Comparison of ENCODE assay signal across 21 mouse cellular contexts in genomic region chr10:86052818-86053522, GRCm38 (mm10). TPM values are rescaled to one million over a fixed set of nuclear protein-coding genes. Genes with fewer than 3 reads are reported as not detected.
DNase-seq lines count a peak whose midpoint lies in the region; ATAC-seq and TF ChIP-seq lines count a peak whose summit lies in the region.
"Had no signal": no experiment of that assay in that cellular context is flagged by ENCODE, and none has a peak within 500 bp of the region (broad histone marks: within the 10 kb centered on the region; RNA-seq: fewer than 3 reads in every experiment).

No protein-coding gene starts in this region.

- H3K4me3 ChIP-seq in limb, embryonic 12.5 days (replicated peaks) = no peak overlapping the region
- no peak overlapping the region for H3K4me3 ChIP-seq in limb, embryonic 10.5 days
- H3K4me3 ChIP-seq in liver, embryonic 13.5 days (replicated peaks) = no peak overlapping the region
- H3K4me3 ChIP-seq in hindbrain, postnatal 0 days (ENCODE audit: low read length) = no peak overlapping the region
- H3K4me3 ChIP-seq: hindbrain, embryonic 12.5 days; lung, embryonic 15.5 days had no signal

- H3K4me2 ChIP-seq in limb, embryonic 12.5 days = no peak overlapping the region
- H3K4me2 ChIP-seq in liver, embryonic 13.5 days = no peak overlapping the region
- no peak overlapping the region for H3K4me2 ChIP-seq in hindbrain, postnatal 0 days (ENCODE audit: low read depth, low read length)
- H3K4me2 ChIP-seq: hindbrain, embryonic 12.5 days; lung, embryonic 15.5 days had no signal

- no peak for ATAC-seq in limb, embryonic 12.5 days (ENCODE audit: insufficient number of reproducible peaks, insufficient read depth, low FRiP score, low TSS enrichment, low read depth)
- peak; percentile 84 for ATAC-seq in liver, embryonic 13.5 days (ENCODE audit: low read depth)
- ATAC-seq in hindbrain, postnatal 0 days = no peak
- ATAC-seq: Patski had no signal

- 0 out of 2 replicates have a peak, but pooled peaks cover 7% of the 10 kb centered on the region for H3K9me3 ChIP-seq in limb, embryonic 12.5 days
- H3K9me3 ChIP-seq in limb, embryonic 10.5 days (replicated peaks) = no peaks in the 10 kb centered on the region
- H3K9me3 ChIP-seq in liver, embryonic 13.5 days (replicated peaks) = no peaks in the 10 kb centered on the region
- H3K9me3 ChIP-seq in hindbrain, postnatal 0 days (ENCODE audit: low read length) = no peaks in the 10 kb centered on the region

- TF ChIP-seq CTCF in hindbrain, postnatal 0 days (IDR thresholded peaks at IDR 0.05; ENCODE audit: low read depth) = no peak

- WGBS in limb, embryonic 12.5 days = 81% methylated on average over 10 of the region's 10 CpGs
- 77% methylated on average over 10 of the region's 10 CpGs for WGBS in limb, embryonic 10.5 days
- 40% methylated on average over 9 of the region's 10 CpGs for WGBS in liver, embryonic 13.5 days (ENCODE audit: insufficient replicate concordance)
- 85% methylated on average over 10 of the region's 10 CpGs for WGBS in hindbrain, postnatal 0 days

- no peaks in the 10 kb centered on the region for H3K27me3 ChIP-seq in limb, embryonic 12.5 days
- no peaks in the 10 kb centered on the region for H3K27me3 ChIP-seq in limb, embryonic 10.5 days (ENCODE audit: low read depth, poor library complexity, severe bottlenecking)
- H3K27me3 ChIP-seq in liver, embryonic 13.5 days = no peaks in the 10 kb centered on the region
- H3K27me3 ChIP-seq in hindbrain, postnatal 0 days (ENCODE audit: insufficient read depth, low read length) = no peaks in the 10 kb centered on the region
- H3K27me3 ChIP-seq: hindbrain, embryonic 12.5 days; lung, embryonic 15.5 days; Patski had no signal

- H3K36me3 ChIP-seq in limb, embryonic 12.5 days = peaks cover 1% of the 10 kb centered on the region
- H3K36me3 ChIP-seq in limb, embryonic 10.5 days = peaks cover 11% of the 10 kb centered on the region
- H3K36me3 ChIP-seq in liver, embryonic 13.5 days = peaks cover 72% of the 10 kb centered on the region
- H3K36me3 ChIP-seq in hindbrain, postnatal 0 days (ENCODE audit: insufficient read depth, low read length) = peaks cover 17% of the 10 kb centered on the region; the same call in 1 of the 2 replicates
- H3K36me3 ChIP-seq: lung, embryonic 15.5 days had no signal

- no peak overlapping the region for H3K9ac ChIP-seq in limb, embryonic 12.5 days (replicated peaks)
- H3K9ac ChIP-seq in liver, embryonic 13.5 days = no peak overlapping the region
- no peak overlapping the region for H3K9ac ChIP-seq in hindbrain, postnatal 0 days (replicated peaks; ENCODE audit: low read length)
- H3K9ac ChIP-seq: hindbrain, embryonic 12.5 days; lung, embryonic 15.5 days had no signal

- DNase-seq in limb, embryonic 10.5 days (ENCODE audit: low spot score) = no peak
- DNase-seq in c-Kit-positive CD71-positive TER-119-positive erythroid progenitor cells, embryonic 14.5 days (ENCODE audit: low spot score) = peak; percentile 18
- peak; percentile 43 for DNase-seq in liver, embryonic 13.5 days
- DNase-seq in urinary bladder, postnatal 4 days (ENCODE audit: low spot score in 2 of 2) = no peak
- DNase-seq in hindbrain, postnatal 0 days (ENCODE audit: low spot score) = no peak
- DNase-seq in ovary, adult 18-20 months (ENCODE audit: low spot score) = no peak
- DNase-seq: adrenal gland, postnatal 36 days; kidney, adult 8-10 months; layer of hippocampus, postnatal 36 days; spleen, adult 18-20 months; thymus, postnatal 4 days had no signal

- H3K27ac ChIP-seq in limb, embryonic 12.5 days = 0 out of 2 replicates have a peak overlapping the region, but pooled peaks have one; percentile 7
- H3K27ac ChIP-seq in limb, embryonic 10.5 days = no peak overlapping the region
- peak overlapping the region; percentile 59 for H3K27ac ChIP-seq in liver, embryonic 13.5 days
- H3K27ac ChIP-seq in hindbrain, postnatal 0 days = no peak overlapping the region
- H3K27ac ChIP-seq: hindbrain, embryonic 12.5 days; lung, embryonic 15.5 days; stomach, postnatal 0 days had no signal

- H3K4me1 ChIP-seq in limb, embryonic 12.5 days (replicated peaks) = no peaks in the 10 kb centered on the region
- H3K4me1 ChIP-seq in limb, embryonic 10.5 days = peaks cover 4% of the 10 kb centered on the region
- peaks cover 30% of the 10 kb centered on the region for H3K4me1 ChIP-seq in liver, embryonic 13.5 days (replicated peaks)
- no peaks in the 10 kb centered on the region for H3K4me1 ChIP-seq in hindbrain, postnatal 0 days (ENCODE audit: insufficient read depth, low read length)
- H3K4me1 ChIP-seq: hindbrain, embryonic 12.5 days had no signal

RNA-seq across cellular contexts. Expression of gene Fbxo7, which starts 31.2 kb away (rescaled TPM):
- polyA plus RNA-seq in limb, embryonic 12.5 days (2016; fragmentation: Nextera tagmentation; extraction: Ambion mirVana) = 24.3 and 25.9 TPM in 2 replicates
- 15.6 and 20.1 TPM in 2 replicates for polyA plus RNA-seq in limb, embryonic 10.5 days (2016; fragmentation: Nextera tagmentation; extraction: Ambion mirVana)
- 69.0 and 74.3 TPM in 2 replicates for polyA plus RNA-seq in liver, embryonic 13.5 days (2015; fragmentation: Nextera tagmentation; extraction: Ambion mirVana)
- 14.6 and 17.7 TPM in 2 replicates for total RNA-seq in hindbrain, postnatal 0 days (2014; rRNA removed)
- 30.9 and 35.6 TPM in 2 replicates for polyA plus RNA-seq in hindbrain, postnatal 0 days (2015; fragmentation: Nextera tagmentation; extraction: Ambion mirVana)

RNA-seq across cellular contexts. Expression of gene Bpifc, which starts 41.3 kb away (rescaled TPM):
- polyA plus RNA-seq in limb, embryonic 12.5 days (2016; fragmentation: Nextera tagmentation; extraction: Ambion mirVana) = 0.16 TPM in 1 of 2 replicates, not detected in the other
- polyA plus RNA-seq in limb, embryonic 10.5 days (2016; fragmentation: Nextera tagmentation; extraction: Ambion mirVana) = not detected in 2 replicates
- not detected in 2 replicates for polyA plus RNA-seq in liver, embryonic 13.5 days (2015; fragmentation: Nextera tagmentation; extraction: Ambion mirVana)
- 0.11 TPM in 1 of 2 replicates, not detected in the other for total RNA-seq in hindbrain, postnatal 0 days (2014; rRNA removed)
- 0.11 and 0.20 TPM in 2 replicates for polyA plus RNA-seq in hindbrain, postnatal 0 days (2015; fragmentation: Nextera tagmentation; extraction: Ambion mirVana)
- total RNA-seq: gastrocnemius, postnatal 4 days; monocyte, adult 5-6 weeks had no signal
- polyA plus RNA-seq: forebrain, embryonic 11.5 days; hindbrain, embryonic 12.5 days; large intestine, adult 2 months; neural tube, embryonic 14.5 days had no signal

Comparison
In these comparisons a context has a peak if more than half of its experiments do, and no peak if none do; other contexts are left out.
1. H3K27ac ChIP-seq: peak in limb, embryonic 12.5 days (single experiment) and liver, embryonic 13.5 days (single experiment); none in limb, embryonic 10.5 days (single experiment) and hindbrain, postnatal 0 days (single experiment).
2. DNase-seq: peak in c-Kit-positive CD71-positive TER-119-positive erythroid progenitor cells, embryonic 14.5 days (single experiment) and liver, embryonic 13.5 days (single experiment); none in limb, embryonic 10.5 days (single experiment), urinary bladder, postnatal 4 days (0 of 2), hindbrain, postnatal 0 days (single experiment) and ovary, adult 18-20 months (single experiment).